Mouse (Mus musculus) stomach, postnatal 0 days (tissue): ENCODE data around the gene Fcamr.

ENCODE experiments used
- CTCF ChIP-seq: IDR thresholded peaks from 2 replicates; pipeline ENCODE4 v1.5.1; 2016; ENCODE audit warnings: antibody characterized with exemption, low read depth, mild to moderate bottlenecking, moderate library complexity
- EP300 ChIP-seq: optimal IDR thresholded peaks from 2 replicates; pipeline ENCODE3; 2016; ENCODE audit warnings: antibody characterized with exemption

- no peak for TF ChIP-seq CTCF
- TF ChIP-seq EP300 = no peak
Measured at GRCm38 (mm10) chr1:130795331-130795730, 5.4 kb upstream of the Fcamr start.
